Mouse (Mus musculus): Measurements from ENCODE around the gene Oscp1.

- TF ChIP-seq POLR2A (IDR thresholded peaks at IDR 0.05; ENCODE audit: low read depth, low read length) (no peak), CTCF (IDR thresholded peaks at IDR 0.05; ENCODE audit: extremely low read depth, insufficient read depth, insufficient read length, insufficient replicate concordance) (no peak)
Observed at GRCm38 (mm10) chr4:126111153-126111549, 52.8 kb downstream of the Oscp1 start.
